Mouse (Mus musculus): ENCODE measurements around the gene Sdk1.

DNA sequence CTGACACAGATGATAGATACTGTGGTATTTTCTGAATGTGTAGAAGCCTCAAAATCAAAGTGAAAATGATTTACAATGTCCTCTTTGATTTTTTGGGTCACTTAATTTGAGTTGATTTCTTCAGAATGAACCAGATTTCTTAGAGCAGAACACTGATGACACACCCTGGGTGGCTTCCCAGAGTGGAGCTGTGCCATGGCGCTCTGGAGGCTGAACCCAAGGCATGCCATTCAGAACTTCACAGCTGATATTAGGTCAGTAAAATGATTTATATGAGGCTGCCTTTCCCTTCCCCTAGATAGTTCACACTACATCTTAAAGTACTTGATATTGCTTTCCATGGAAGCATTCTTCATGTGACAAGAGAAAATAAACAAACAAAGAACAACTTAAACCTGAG, 23.0 kb downstream of the Sdk1 start:
- TF ChIP-seq CTCF (IDR thresholded peaks at IDR 0.05; ENCODE audit: low read depth, low read length) (no peak), POLR2A (IDR thresholded peaks at IDR 0.05; ENCODE audit: borderline replicate concordance, low read depth, low read length) (no peak)

Data from bone marrow macrophage, adult 2 months (primary cell).